Mouse (Mus musculus): ENCODE results near the gene Sinhcaf. TPM values are rescaled to one million over a fixed set of nuclear protein-coding genes. Genes with fewer than 3 reads are reported as not detected.
"Not testable (repeated sequence)": the region's sequence is repeated elsewhere in the genome, so short reads cannot be mapped to it uniquely, and the experiment has no call there.

Gene Sinhcaf
- polyA plus RNA-seq (2015; fragmentation: Nextera tagmentation; extraction: Ambion mirVana), result 22.2 and 23.0 TPM in 2 replicates

DNA sequence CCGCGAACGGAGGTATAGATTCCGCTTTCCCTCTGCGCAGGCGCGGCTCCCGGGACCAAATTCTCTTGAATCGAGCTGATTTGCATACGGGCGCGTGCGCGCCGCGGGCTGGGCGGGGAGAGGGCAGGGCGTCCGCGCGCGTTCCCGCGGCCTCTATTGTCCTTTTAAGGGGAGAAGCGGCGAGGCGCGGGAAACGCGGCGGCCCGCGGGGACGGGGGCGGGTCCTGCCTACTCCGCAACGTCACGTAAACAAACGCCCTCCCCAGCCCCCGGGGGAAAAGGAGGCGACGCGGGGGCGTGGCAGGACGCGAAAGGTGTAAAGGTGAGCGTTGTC is at the start of gene Sinhcaf:
Sinhcaf (minus strand) TSS at position 59 of the 334 bp plus-strand sequence.
- H3K4me3 ChIP-seq (ENCODE audit: low read depth, low read length), result peak within 1 kb of the TSS; percentile 75
- 0 out of 2 replicates have a peak, but pooled peaks cover 3% of the 10 kb centered on the region for H3K4me1 ChIP-seq (replicated peaks; ENCODE audit: control insufficient read depth, insufficient read depth, low read length)
- no peak for TF ChIP-seq CTCF (IDR thresholded peaks at IDR 0.05; ENCODE audit: low read depth)
- no peaks in the 10 kb centered on the region for H3K27me3 ChIP-seq (replicated peaks; ENCODE audit: control insufficient read depth, insufficient read depth, low read length)
- WGBS, result 0% methylated on average over 47 of the region's 47 CpGs
- H3K9ac ChIP-seq (ENCODE audit: low read depth, low read length), result peak within 1 kb of the TSS; percentile 87
- peak; percentile 80 for ATAC-seq
- H3K36me3 ChIP-seq (ENCODE audit: control insufficient read depth, insufficient read depth), result no peaks in the 10 kb centered on the region
- H3K27ac ChIP-seq (ENCODE audit: low read depth, low read length), result peak within 1 kb of the TSS; percentile 95
- H3K9me3 ChIP-seq (ENCODE audit: control insufficient read depth), result no peaks in the 10 kb centered on the region
- peak within 1 kb of the TSS; percentile 91 for H3K4me2 ChIP-seq (replicated peaks; ENCODE audit: low read depth)

DNA sequence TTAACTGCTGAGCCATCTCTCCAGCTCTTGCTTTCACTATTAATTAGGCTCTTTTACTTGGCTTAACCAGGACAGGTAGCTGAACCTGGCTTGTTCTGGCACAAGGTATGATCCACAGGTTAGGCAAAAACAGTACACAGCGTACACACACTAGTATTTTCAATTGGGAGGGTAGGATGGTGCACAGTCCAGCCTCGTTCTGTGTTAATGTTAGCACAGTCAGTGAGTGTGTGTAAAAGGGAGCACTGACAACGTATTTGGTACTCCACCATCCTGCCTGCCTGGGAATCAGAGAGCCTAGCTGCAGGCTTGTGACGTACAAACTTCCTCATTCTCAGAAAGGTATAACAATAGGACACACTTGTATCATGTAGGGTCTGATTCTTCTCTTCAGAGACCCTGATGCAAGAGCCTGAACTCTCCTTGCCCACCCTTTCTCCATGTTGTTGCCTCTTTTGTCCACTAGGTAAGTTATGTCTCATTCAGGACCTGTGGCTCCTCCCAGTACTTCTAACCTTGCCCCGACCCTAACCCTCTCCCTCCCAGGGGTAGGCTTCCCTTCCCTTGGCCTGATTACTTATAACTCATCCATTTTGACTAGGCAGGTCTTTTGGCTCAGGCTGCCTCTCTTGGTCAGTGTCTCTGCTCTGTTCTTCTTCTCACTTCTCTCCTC is 48.2 kb upstream of the Sinhcaf start:
- no peaks in the 10 kb centered on the region for H3K9me3 ChIP-seq (ENCODE audit: control insufficient read depth)
- H3K36me3 ChIP-seq (ENCODE audit: control insufficient read depth, insufficient read depth), result peaks cover 16% of the 10 kb centered on the region
- no peak overlapping the region for H3K4me3 ChIP-seq (ENCODE audit: low read depth, low read length)
- H3K9ac ChIP-seq (ENCODE audit: low read depth, low read length), result no peak overlapping the region
- no peak overlapping the region for H3K27ac ChIP-seq (ENCODE audit: low read depth, low read length)
- H3K4me2 ChIP-seq (replicated peaks; ENCODE audit: low read depth), result no peak overlapping the region
- no peaks in the 10 kb centered on the region; the same call in 1 of the 2 replicates for H3K4me1 ChIP-seq (replicated peaks; ENCODE audit: control insufficient read depth, insufficient read depth, low read length)
- H3K27me3 ChIP-seq (replicated peaks; ENCODE audit: control insufficient read depth, insufficient read depth, low read length), result no peaks in the 10 kb centered on the region
- ATAC-seq, result no peak
- peak; percentile 18; the same call in 1 of the 2 replicates for TF ChIP-seq CTCF (IDR thresholded peaks at IDR 0.05; ENCODE audit: low read depth)
- 81% methylated on average over 5 of the region's 5 CpGs for WGBS

GRCm38 (mm10) chr6:148993117-148994077 is 47.1 kb upstream of the Sinhcaf start:
- Histone ChIP-seq H3K4me2 (replicated peaks; ENCODE audit: low read depth) (no peak overlapping the region), H3K9me3 (ENCODE audit: control insufficient read depth) (no peaks in the 10 kb centered on the region), H3K9ac (ENCODE audit: low read depth, low read length) (no peak overlapping the region), H3K27me3 (replicated peaks; ENCODE audit: control insufficient read depth, insufficient read depth, low read length) (no peaks in the 10 kb centered on the region), H3K4me1 (replicated peaks; ENCODE audit: control insufficient read depth, insufficient read depth, low read length) (no peaks in the 10 kb centered on the region; the same call in 1 of the 2 replicates), H3K27ac (ENCODE audit: low read depth, low read length) (no peak overlapping the region), H3K4me3 (ENCODE audit: low read depth, low read length) (no peak overlapping the region), H3K36me3 (ENCODE audit: control insufficient read depth, insufficient read depth) (peaks cover 13% of the 10 kb centered on the region)
- peak; percentile 29; the same call in 1 of the 2 replicates for ATAC-seq
- TF ChIP-seq CTCF (IDR thresholded peaks at IDR 0.05; ENCODE audit: low read depth), result peak; percentile 76
- 34% methylated on average over 9 of the region's 9 CpGs for WGBS

- H3K4me2 ChIP-seq (replicated peaks; ENCODE audit: low read depth), result no peak overlapping the region
- no peak overlapping the region for H3K27ac ChIP-seq (ENCODE audit: low read depth, low read length)
- H3K36me3 ChIP-seq (ENCODE audit: control insufficient read depth, insufficient read depth), result peaks cover 6% of the 10 kb centered on the region
- H3K4me3 ChIP-seq (ENCODE audit: low read depth, low read length), result no peak overlapping the region
- H3K9me3 ChIP-seq (ENCODE audit: control insufficient read depth), result no peaks in the 10 kb centered on the region
- ATAC-seq, result no peak
- TF ChIP-seq CTCF (IDR thresholded peaks at IDR 0.05; ENCODE audit: low read depth), result no peak
- WGBS, result 48% methylated on average over 4 of the region's 4 CpGs
- H3K9ac ChIP-seq (ENCODE audit: low read depth, low read length), result no peak overlapping the region
- no peaks in the 10 kb centered on the region; the same call in 1 of the 2 replicates for H3K4me1 ChIP-seq (replicated peaks; ENCODE audit: control insufficient read depth, insufficient read depth, low read length)
- H3K27me3 ChIP-seq (replicated peaks; ENCODE audit: control insufficient read depth, insufficient read depth, low read length), result no peaks in the 10 kb centered on the region
Measured at GRCm38 (mm10) chr6:148992373-148993116, 46.3 kb upstream of the Sinhcaf start.

DNA sequence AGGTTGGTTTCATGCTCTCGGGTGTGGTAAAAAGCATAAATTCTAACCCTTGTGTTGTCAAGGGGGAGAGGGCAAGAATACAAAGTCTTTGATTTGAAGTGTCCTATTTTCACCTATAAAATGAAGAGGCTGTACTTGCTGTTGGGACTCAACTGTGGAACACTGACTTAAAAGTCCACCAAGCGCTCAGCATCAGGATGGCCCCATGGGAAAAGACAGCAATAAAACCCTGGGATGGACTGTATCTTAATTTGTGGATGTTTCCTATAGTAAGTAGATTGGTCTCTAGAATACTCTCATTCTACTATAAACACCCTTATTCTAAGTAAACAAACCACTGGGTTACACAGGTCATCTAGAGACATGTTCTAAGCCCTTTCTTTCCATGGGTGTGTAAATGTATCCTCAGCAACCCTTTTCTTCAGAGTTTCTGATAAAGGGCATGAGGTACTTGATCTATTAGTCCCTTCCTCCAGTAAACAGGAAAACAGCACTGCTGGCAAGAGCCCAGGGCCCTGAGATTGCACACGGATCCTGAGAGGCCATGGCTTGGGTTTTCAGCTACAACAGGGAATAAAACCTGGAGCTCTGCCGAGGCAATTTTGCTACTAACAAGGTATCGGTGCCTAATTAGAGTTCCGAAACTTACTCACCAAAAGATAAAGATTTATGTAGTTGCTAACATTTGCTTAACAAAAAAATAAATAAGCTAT is 45.5 kb upstream of the Sinhcaf start:
- H3K4me2 ChIP-seq (replicated peaks; ENCODE audit: low read depth), result no peak overlapping the region
- H3K4me1 ChIP-seq (replicated peaks; ENCODE audit: control insufficient read depth, insufficient read depth, low read length), result no peaks in the 10 kb centered on the region; the same call in 1 of the 2 replicates
- ATAC-seq, result no peak
- WGBS, result 56% methylated on average over 6 of the region's 6 CpGs
- H3K9ac ChIP-seq (ENCODE audit: low read depth, low read length), result no peak overlapping the region
- peaks cover 4% of the 10 kb centered on the region; the same call in 1 of the 2 replicates for H3K36me3 ChIP-seq (ENCODE audit: control insufficient read depth, insufficient read depth)
- no peak for TF ChIP-seq CTCF (IDR thresholded peaks at IDR 0.05; ENCODE audit: low read depth)
- H3K27ac ChIP-seq (ENCODE audit: low read depth, low read length), result no peak overlapping the region
- no peaks in the 10 kb centered on the region for H3K27me3 ChIP-seq (replicated peaks; ENCODE audit: control insufficient read depth, insufficient read depth, low read length)
- H3K4me3 ChIP-seq (ENCODE audit: low read depth, low read length), result no peak overlapping the region
- H3K9me3 ChIP-seq (ENCODE audit: control insufficient read depth), result no peaks in the 10 kb centered on the region

- peak; percentile 41 for ATAC-seq
- H3K9ac ChIP-seq (ENCODE audit: low read depth, low read length); H3K4me1 ChIP-seq (replicated peaks; ENCODE audit: control insufficient read depth, insufficient read depth, low read length); H3K36me3 ChIP-seq (ENCODE audit: control insufficient read depth, insufficient read depth); H3K9me3 ChIP-seq (ENCODE audit: control insufficient read depth); H3K27ac ChIP-seq (ENCODE audit: low read depth, low read length); H3K4me2 ChIP-seq (replicated peaks; ENCODE audit: low read depth); H3K4me3 ChIP-seq (ENCODE audit: low read depth, low read length); H3K27me3 ChIP-seq (replicated peaks; ENCODE audit: control insufficient read depth, insufficient read depth, low read length): not testable (repeated sequence)
- WGBS, result 36% methylated on average over 1 of the region's 3 CpGs
Measured at GRCm38 (mm10) chr6:148989792-148990491, 43.7 kb upstream of the Sinhcaf start.

All from intestine, postnatal 0 days (tissue).